Mouse (Mus musculus) olfactory bulb, adult 2 months (tissue): ENCODE results near the gene Gabra1.

Experiments used
- CTCF ChIP-seq: fragments of 200-500 bp; IDR thresholded peaks from 2 replicates; pipeline ENCODE4 v1.5.1; 2012; ENCODE audit warnings: low read depth, mild to moderate bottlenecking, low read length, moderate library complexity; ENCODE audit not compliant: insufficient read depth
- POLR2A ChIP-seq: fragments of 200-500 bp; IDR thresholded peaks from 2 replicates; pipeline ENCODE4 v1.6.1; 2012; ENCODE audit warnings: mild to moderate bottlenecking, low read depth, low read length, moderate library complexity; ENCODE audit not compliant: insufficient read depth

GRCm38 (mm10) chr11:42110051-42110450 is 72.7 kb downstream of the Gabra1 start:
- TF ChIP-seq POLR2A (no peak), CTCF (no peak)
